Mouse (Mus musculus): ENCODE measurements around the gene Mef2c.

DNA sequence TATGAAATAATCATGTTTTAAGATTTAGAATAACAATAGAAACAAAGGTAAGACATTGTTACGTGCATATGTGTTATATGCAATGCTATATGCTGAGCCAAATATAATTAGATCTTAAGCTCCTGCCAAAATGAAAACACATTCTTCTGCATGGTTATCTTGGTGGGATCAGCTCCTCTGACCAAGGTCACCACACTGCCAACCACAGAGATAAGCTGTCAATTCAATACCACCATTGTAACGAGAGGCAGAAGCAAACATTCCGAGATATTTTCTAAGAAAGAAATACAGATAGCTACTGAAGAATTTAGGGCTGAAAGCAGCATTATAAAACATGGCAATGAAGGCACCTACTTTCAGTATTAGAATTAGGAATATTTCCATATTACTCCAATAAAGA is 35.0 kb upstream of the Mef2c start:
- TF ChIP-seq POLR2A (IDR thresholded peaks at IDR 0.05; ENCODE audit: borderline replicate concordance, extremely low read depth, low read depth, low read length) (no peak), CTCF (IDR thresholded peaks at IDR 0.05; ENCODE audit: insufficient read depth, low read length) (no peak)
